Mouse (Mus musculus) bone marrow macrophage, adult 2 months (primary cell): Measurements from ENCODE around the gene Eml2.

Experiments
- CTCF ChIP-seq: IDR thresholded peaks from 2 replicates; pipeline ENCODE4 v1.5.1; 2012; ENCODE audit warnings: low read depth, mild to moderate bottlenecking, low read length, moderate library complexity
- POLR2A ChIP-seq: IDR thresholded peaks from 2 replicates; pipeline ENCODE4 v1.6.1; 2012; ENCODE audit warnings: mild to moderate bottlenecking, low read depth, low read length, borderline replicate concordance

DNA sequence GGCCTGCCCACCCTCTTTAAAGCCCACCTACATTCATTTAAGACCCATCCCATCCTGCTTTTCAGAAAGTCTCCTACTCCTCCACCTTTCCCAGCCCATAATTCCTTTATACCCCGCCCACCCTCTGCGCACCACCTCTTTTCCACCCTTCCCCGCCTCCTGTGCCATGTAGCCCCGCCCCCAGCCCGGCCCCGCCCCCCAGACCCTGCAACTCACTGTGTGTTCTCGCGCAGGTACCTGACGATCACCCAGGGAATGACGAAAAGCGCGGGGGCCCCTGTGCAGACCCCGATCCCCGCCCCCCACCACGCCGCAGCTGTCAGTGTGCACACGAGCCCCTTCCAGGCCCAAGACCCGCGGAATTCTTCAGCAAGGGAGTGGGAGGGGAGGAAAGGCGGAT is 16.1 kb upstream of the Eml2 start:
- no peak for TF ChIP-seq POLR2A
- TF ChIP-seq CTCF, result no peak
